Mouse (Mus musculus) natural killer cell, adult 2 months (primary cell): ENCODE measurements around the gene Trp53i11.

Experiments used
- DNase-seq, 2 experiments: peaks; one replicate each; pipeline ENCODE4 v3.0.0; 2022; ENCODE audit warnings: low spot score in 2 of 2

The Trp53i11 gene

GRCm38 (mm10) chr2:93198846-93199245 lies 11.5 kb downstream of the Trp53i11 start:
- DNase-seq, result peak; percentile 84 to 91

- DNase-seq, result peak; percentile 40 to 57
Observed at GRCm38 (mm10) chr2:93199531-93199974, 12.2 kb downstream of the Trp53i11 start.

- no peak for DNase-seq
Observed at GRCm38 (mm10) chr2:93200681-93201340, 13.5 kb downstream of the Trp53i11 start.

GRCm38 (mm10) chr2:93201997-93202396 lies 14.6 kb downstream of the Trp53i11 start:
- DNase-seq, result no peak

GRCm38 (mm10) chr2:93202782-93203181 lies 15.4 kb downstream of the Trp53i11 start:
- no peak for DNase-seq

GRCm38 (mm10) chr2:93203682-93204081 lies 16.3 kb downstream of the Trp53i11 start:
- no peak for DNase-seq

GRCm38 (mm10) chr2:93204571-93204970 lies 17.2 kb downstream of the Trp53i11 start:
- no peak for DNase-seq

- DNase-seq, result no peak
Observed at GRCm38 (mm10) chr2:93206126-93206525, 18.8 kb downstream of the Trp53i11 start.

- no peak for DNase-seq
Observed at GRCm38 (mm10) chr2:93212386-93212785, 25.0 kb downstream of the Trp53i11 start.

- DNase-seq, result no peak
Observed at GRCm38 (mm10) chr2:93212865-93213264, 25.5 kb downstream of the Trp53i11 start.

GRCm38 (mm10) chr2:93214192-93214591 lies 26.8 kb downstream of the Trp53i11 start:
- DNase-seq, result peak; percentile 46 to 65

GRCm38 (mm10) chr2:93215790-93216189 lies 28.4 kb downstream of the Trp53i11 start:
- no peak for DNase-seq

- peak; percentile 72 to 73 for DNase-seq
Observed at GRCm38 (mm10) chr2:93217015-93217414, 29.7 kb downstream of the Trp53i11 start.

- no peak for DNase-seq
Observed at GRCm38 (mm10) chr2:93218353-93218990, 31.1 kb downstream of the Trp53i11 start.

GRCm38 (mm10) chr2:93219576-93219975 lies 32.2 kb downstream of the Trp53i11 start:
- no peak for DNase-seq

GRCm38 (mm10) chr2:93220447-93220846 lies 33.1 kb downstream of the Trp53i11 start:
- DNase-seq, result no peak

GRCm38 (mm10) chr2:93223463-93223862 lies 36.1 kb downstream of the Trp53i11 start:
- DNase-seq, result no peak

- DNase-seq, result peak; percentile 32 to 45
Observed at GRCm38 (mm10) chr2:93226606-93227595, 39.6 kb downstream of the Trp53i11 start.

- no peak for DNase-seq
Observed at GRCm38 (mm10) chr2:93227713-93228479, 40.5 kb downstream of the Trp53i11 start.

GRCm38 (mm10) chr2:93228480-93228824 lies 41.1 kb downstream of the Trp53i11 start:
- DNase-seq, result no peak

GRCm38 (mm10) chr2:93232141-93232540 lies 44.8 kb downstream of the Trp53i11 start:
- DNase-seq, result no peak
